Mouse (Mus musculus): ENCODE measurements around the gene Hfe2.
"Not testable (repeated sequence)": the region's sequence is repeated elsewhere in the genome, so short reads cannot be mapped to it uniquely, and the experiment has no call there.

The Hfe2 gene

DNA sequence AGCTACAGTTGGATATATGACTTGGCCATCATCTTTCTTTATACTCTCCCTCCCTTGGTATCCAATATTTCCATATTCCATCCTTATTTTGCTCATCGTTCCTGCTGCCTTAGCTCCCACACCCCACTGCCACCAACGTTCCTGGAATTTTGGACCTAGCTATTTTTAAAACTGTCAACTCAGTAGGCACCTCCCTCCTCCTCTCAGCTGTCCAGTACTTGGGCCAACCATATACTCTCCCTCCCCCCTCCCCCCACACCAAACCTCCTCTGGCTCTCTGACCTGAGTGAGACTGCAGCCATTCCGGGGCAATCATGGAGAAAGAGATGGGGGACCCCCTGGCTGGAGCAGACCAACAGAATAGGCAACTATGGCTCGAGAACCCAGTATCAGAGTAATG is at the start of gene Hfe2:
Hfe2 (plus strand) TSS at position 259 of the 400 bp plus-strand sequence.
- DNase-seq (ENCODE audit: low read depth, low spot score) = no peak

- no peak for DNase-seq (ENCODE audit: low read depth, low spot score)
Measured at GRCm38 (mm10) chr3:96477084-96477483, 47.9 kb upstream of the Hfe2 start.

- DNase-seq (ENCODE audit: low read depth, low spot score) = no peak
Measured at GRCm38 (mm10) chr3:96477558-96477957, 47.4 kb upstream of the Hfe2 start.

GRCm38 (mm10) chr3:96479249-96479648 is 45.7 kb upstream of the Hfe2 start:
- no peak for DNase-seq (ENCODE audit: low read depth, low spot score)

DNA sequence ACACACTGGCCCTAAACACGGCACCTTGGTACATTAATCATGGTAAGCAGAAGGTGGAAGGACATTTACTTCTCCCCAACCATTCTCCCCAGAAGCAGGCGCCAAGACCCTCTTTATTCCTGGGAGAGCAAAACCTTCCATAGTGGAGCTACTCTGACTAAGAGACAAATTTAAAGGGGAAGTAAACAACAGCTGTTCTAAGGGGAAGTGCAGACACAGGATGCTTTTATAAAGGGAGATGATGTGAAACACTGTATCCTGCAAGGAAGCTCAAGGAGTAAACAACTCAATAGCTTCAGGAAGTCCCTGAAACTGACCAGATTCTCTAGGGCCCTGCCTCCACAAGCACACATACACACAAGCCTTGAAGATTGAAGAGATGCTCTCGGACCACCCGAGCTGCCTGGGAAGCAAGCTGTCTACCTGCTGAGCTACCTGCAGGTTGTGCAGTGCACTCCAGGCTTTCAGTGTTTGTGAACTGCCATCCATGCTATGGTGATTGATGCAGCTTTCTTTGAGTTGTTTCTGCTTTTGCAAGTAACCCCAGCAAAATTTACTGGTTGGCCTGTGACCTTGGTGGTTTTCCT is 44.2 kb upstream of the Hfe2 start:
- no peak for DNase-seq (ENCODE audit: low read depth, low spot score)

- DNase-seq (ENCODE audit: low read depth, low spot score) = no peak
Measured at GRCm38 (mm10) chr3:96481856-96482255, 43.1 kb upstream of the Hfe2 start.

- no peak for DNase-seq (ENCODE audit: low read depth, low spot score)
Measured at GRCm38 (mm10) chr3:96482451-96482850, 42.5 kb upstream of the Hfe2 start.

DNA sequence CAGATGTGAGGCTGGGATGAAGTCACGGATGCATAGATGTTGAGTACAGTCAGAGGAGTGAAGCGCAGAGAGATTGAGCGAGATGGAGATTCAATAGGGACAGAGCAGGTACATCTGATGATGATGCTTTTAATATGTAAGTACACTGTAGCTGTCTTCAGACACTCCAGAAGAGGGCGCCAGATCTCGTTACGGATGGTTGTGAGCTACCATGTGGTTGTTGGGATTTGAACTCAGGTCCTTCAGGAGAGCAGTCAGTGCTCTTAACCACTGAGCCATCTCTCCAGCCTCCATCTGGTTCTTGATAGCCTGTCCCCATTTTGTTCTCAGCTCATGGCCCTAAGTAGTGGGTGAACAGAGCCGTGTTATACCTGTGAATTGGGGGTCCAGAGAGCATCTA is 41.9 kb upstream of the Hfe2 start:
- not testable (repeated sequence) for DNase-seq (ENCODE audit: low read depth, low spot score)

DNA sequence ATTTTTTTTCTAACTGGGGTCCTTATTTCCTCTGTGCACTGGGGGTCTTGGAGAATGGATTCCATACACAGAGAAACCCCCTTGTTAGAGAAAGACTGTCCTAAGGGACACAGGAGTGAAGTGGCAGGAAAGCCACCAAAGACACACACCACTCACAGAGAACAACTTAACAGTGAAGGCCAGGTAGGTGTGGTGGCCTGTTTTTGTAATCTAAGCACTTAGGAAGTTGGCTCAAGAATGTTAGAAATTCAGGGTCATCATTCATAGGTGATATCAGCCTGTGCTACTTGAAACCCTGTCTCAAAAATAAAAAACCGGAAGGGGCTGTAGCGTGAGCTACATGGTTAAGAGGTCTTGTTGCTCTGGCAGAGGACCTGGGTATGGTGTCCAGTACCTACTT is 41.0 kb upstream of the Hfe2 start:
- DNase-seq (ENCODE audit: low read depth, low spot score) = no peak

GRCm38 (mm10) chr3:96484921-96485320 is 40.1 kb upstream of the Hfe2 start:
- no peak for DNase-seq (ENCODE audit: low read depth, low spot score)

DNA sequence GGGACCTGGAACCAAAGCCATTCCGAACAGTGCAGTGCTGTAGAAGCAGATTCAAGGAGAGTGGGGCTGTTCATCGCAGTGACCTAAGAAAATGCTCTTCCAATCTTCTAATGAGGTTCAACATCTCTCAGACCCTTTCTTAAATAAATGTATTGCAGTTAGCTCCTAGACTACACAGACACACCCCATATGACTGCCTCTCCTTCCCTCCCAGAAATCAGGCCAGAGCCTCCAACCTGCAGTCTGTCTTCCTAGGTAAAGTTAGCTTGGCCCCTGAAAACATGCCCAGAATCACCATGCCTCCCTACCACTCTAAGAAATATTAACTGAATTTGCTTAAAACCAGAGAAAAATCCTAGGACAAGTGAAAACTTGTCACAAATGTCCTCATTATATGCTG is 39.6 kb upstream of the Hfe2 start:
- DNase-seq (ENCODE audit: low read depth, low spot score) = no peak

DNA sequence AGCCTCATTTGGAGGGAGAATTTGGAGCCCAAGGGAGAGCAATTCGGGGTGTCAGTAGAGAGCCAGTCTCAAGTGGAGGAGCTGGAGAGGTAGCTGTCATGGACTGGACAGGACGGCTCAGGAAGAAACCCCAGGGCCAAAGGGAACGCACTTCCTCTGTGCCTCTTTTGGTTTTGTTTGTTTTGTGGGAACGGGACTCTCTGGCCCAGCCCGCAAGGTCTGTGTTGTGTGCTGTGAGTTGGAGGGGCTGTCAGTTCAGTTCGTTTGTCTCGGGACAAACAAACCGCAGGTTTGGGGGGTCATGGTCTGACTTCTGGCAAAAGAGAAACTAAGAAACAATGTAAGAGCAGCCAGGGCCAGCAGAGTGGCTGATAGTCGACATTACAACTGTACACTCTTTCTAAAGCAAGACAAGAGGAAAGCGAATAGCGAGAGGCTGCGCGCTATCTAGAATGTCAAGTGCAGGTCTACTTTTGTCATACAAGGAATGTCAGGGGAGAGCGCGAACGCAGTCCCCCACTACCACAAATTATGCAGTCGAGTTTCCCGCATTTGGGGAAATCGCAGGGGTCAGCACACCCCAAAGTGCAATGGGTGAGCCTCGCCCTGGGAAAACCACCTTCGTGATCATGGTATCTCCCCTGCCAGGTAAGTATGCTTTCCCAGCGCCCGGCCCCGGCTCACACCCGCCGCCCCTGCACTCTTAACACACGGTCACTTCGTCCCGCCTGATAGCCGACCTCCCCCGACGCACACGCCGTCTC is 38.7 kb upstream of the Hfe2 start:
- not testable (repeated sequence) for DNase-seq (ENCODE audit: low read depth, low spot score)

- not testable (repeated sequence) for DNase-seq (ENCODE audit: low read depth, low spot score)
Measured at GRCm38 (mm10) chr3:96486828-96487559, 38.0 kb upstream of the Hfe2 start.

DNA sequence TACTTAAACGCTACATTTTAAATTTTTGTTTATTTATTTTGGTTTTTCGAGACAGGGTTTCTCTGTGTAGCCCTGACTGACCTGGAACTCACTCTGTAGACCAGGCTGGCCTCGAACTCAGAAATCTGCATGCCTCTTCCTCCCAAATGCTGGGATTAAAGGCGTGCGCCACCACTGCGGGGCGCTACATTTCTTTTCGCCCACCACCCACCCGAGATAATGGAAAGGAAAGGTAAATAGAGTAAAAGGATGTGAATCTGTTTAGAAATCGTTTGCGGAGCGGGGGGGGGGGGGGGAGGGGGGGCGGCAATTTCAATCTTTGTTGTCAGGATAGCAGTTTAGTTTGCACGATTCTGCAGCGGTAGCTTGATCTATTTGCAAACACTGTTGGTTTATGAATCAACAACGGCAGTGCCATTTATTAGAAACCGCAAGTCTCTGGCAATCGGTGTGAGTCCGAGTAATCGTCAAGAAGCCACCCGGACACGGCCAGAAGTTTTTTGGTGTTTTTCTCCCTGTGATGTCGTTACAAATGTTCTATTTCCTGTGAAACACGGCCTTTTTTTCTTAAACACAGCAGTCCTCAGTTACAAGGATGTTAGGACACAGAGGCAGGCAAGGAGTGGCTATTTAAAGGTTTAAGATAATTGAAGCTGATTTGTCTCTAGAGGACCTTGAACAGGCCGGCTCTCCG is 37.2 kb upstream of the Hfe2 start:
- DNase-seq (ENCODE audit: low read depth, low spot score) = no peak

GRCm38 (mm10) chr3:96488290-96488906 is 36.6 kb upstream of the Hfe2 start:
- DNase-seq (ENCODE audit: low read depth, low spot score) = not testable (repeated sequence)

DNA sequence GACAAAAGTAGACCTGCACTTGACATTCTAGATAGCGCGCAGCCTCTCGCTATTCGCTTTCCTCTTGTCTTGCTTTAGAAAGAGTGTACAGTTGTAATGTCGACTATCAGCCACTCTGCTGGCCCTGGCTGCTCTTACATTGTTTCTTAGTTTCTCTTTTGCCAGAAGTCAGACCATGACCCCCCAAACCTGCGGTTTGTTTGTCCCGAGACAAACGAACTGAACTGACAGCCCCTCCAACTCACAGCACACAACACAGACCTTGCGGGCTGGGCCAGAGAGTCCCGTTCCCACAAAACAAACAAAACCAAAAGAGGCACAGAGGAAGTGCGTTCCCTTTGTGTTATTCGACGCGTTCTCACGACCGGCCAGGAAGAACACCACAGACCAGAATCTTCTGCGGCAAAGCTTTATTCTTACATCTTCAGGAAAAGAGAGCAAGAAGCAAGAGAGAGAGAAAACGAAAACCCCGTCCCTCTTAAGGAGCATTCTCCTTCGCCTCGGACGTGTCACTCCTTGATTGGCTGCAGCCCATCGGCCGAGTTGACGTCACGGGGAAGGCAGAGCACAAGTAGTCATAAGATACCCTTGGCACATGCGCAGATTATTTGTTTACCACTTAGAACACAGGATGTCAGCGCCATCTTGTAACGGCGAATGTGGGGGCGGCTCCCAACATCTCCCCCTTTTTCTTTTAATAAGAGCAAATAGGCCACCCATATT is 35.9 kb upstream of the Hfe2 start:
- DNase-seq (ENCODE audit: low read depth, low spot score) = not testable (repeated sequence)

DNA sequence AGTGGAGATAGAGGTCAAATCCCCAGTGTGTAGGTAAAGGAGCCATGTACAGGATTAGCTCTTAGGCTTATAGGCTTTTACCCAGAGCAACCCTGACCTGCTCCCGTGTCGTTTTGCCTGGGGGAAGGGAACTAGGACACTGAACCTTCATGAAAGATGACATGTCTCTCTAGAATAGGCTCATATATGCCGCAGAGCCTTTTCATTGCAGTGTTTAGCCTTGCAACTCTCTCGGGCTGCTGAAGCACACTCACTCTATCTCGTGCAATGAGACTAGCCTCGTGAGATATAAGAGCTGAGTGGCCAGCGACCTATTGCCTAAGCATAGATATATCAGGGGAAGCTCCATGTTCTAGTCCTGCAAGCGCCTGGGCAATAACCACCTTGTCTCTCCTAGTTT is 35.3 kb upstream of the Hfe2 start:
- DNase-seq (ENCODE audit: low read depth, low spot score) = not testable (repeated sequence)

- DNase-seq (ENCODE audit: low read depth, low spot score) = not testable (repeated sequence)
Measured at GRCm38 (mm10) chr3:96494456-96494855, 30.5 kb upstream of the Hfe2 start.

GRCm38 (mm10) chr3:96494912-96495311 is 30.1 kb upstream of the Hfe2 start:
- DNase-seq (ENCODE audit: low read depth, low spot score) = no peak

GRCm38 (mm10) chr3:96495490-96496210 is 29.3 kb upstream of the Hfe2 start:
- no peak for DNase-seq (ENCODE audit: low read depth, low spot score)

Measured in retina, adult 2 months (tissue).